Mouse (Mus musculus) intestine, embryonic 16.5 days (tissue): ENCODE results near the gene Klhl5. TPM values are rescaled to one million over a fixed set of nuclear protein-coding genes. Genes with fewer than 3 reads are reported as not detected.

Experiments used
- ATAC-seq: fragments of 200-750 bp; cut with Nextera tagmentation; 2 replicates; pipeline ENCODE4 v1.8.0; 2017; ENCODE audit warnings: moderate TSS enrichment, moderate library complexity
- H3K27ac ChIP-seq: fragments of 300-500 bp; sonication (generic); 2 replicates; pipeline ENCODE4 v1.5.1; 2014; ENCODE audit warnings: mild to moderate bottlenecking, low read length
- H3K27me3 ChIP-seq: fragments of 300-500 bp; sonication (generic); replicated peaks from 2 replicates; pipeline ENCODE4 v1.6.1; 2014; ENCODE audit warnings: low read length, control low read depth, mixed read lengths; ENCODE audit not compliant: control insufficient read depth, insufficient read depth
- H3K36me3 ChIP-seq: fragments of 300-500 bp; sonication (generic); 2 replicates; pipeline ENCODE4 v1.6.1; 2014; ENCODE audit warnings: low read length, control low read depth; ENCODE audit not compliant: control insufficient read depth, insufficient read depth
- H3K4me1 ChIP-seq: fragments of 300-500 bp; sonication (generic); 2 replicates; pipeline ENCODE4 v1.6.1; 2014; ENCODE audit warnings: low read length, control low read depth, mixed read lengths; ENCODE audit not compliant: control insufficient read depth, insufficient read depth
- H3K4me2 ChIP-seq: fragments of 300-500 bp; sonication (generic); 2 replicates; pipeline ENCODE4 v1.6.1; 2014; ENCODE audit warnings: low read depth, low read length, control low read depth
- H3K4me3 ChIP-seq: fragments of 300-500 bp; sonication (generic); 2 replicates; pipeline ENCODE4 v1.5.1; 2014; ENCODE audit warnings: mild to moderate bottlenecking, low read length
- H3K9ac ChIP-seq: fragments of 300-500 bp; sonication (generic); 2 replicates; pipeline ENCODE4 v1.6.1; 2014; ENCODE audit warnings: low read depth, low read length
- H3K9me3 ChIP-seq: fragments of 300-500 bp; sonication (generic); 2 replicates; pipeline ENCODE4 v1.6.1; 2016; ENCODE audit warnings: low read length, control low read depth; ENCODE audit not compliant: control insufficient read depth
- WGBS: fragments of 180-500 bp; shearing (Covaris S2); extraction: QIAGEN DNeasy Blood & Tissue Kit; methylation state at CpG from one replicate; pipeline ENCODE4 v1.1.7; 2014; 5-methylcytosine and 5-hydroxymethylcytosine counted together
- polyA plus RNA-seq: library from polyadenylated mRNA; unstranded; fragments of >200 nt; fragmentation: Nextera tagmentation; extraction: Ambion mirVana; gene quantifications from 2 replicates; pipeline ENCODE4 v1.2.1, GENCODE M21; 2015

The Klhl5 gene
- polyA plus RNA-seq, 1 experiment from 2014 or later, result 4.0 TPM

- no peak overlapping the region for H3K27ac ChIP-seq
- 54% methylated on average over 7 of the region's 7 CpGs for WGBS
- no peak overlapping the region for H3K4me2 ChIP-seq
- no peak overlapping the region for H3K9ac ChIP-seq
- H3K27me3 ChIP-seq, result no peaks in the 10 kb centered on the region
- H3K4me3 ChIP-seq, result no peak overlapping the region
- no peak for ATAC-seq
- no peaks in the 10 kb centered on the region for H3K9me3 ChIP-seq
- H3K4me1 ChIP-seq, result no peaks in the 10 kb centered on the region
- no peaks in the 10 kb centered on the region for H3K36me3 ChIP-seq
These were observed 32.6 kb upstream of the Klhl5 start for GRCm38 (mm10) chr5:65074693-65075092.

GRCm38 (mm10) chr5:65076087-65076486 is 31.3 kb upstream of the Klhl5 start:
- Histone ChIP-seq H3K4me1 (no peaks in the 10 kb centered on the region), H3K36me3 (no peaks in the 10 kb centered on the region), H3K9me3 (no peaks in the 10 kb centered on the region), H3K4me2 (no peak overlapping the region), H3K27ac (no peak overlapping the region), H3K4me3 (no peak overlapping the region), H3K9ac (no peak overlapping the region), H3K27me3 (no peaks in the 10 kb centered on the region)
- 75% methylated on average over 2 of the region's 2 CpGs for WGBS
- ATAC-seq, result no peak

- no peaks in the 10 kb centered on the region for H3K4me1 ChIP-seq
- no peak overlapping the region for H3K9ac ChIP-seq
- no peaks in the 10 kb centered on the region for H3K27me3 ChIP-seq
- no peak overlapping the region for H3K4me3 ChIP-seq
- H3K4me2 ChIP-seq, result no peak overlapping the region
- H3K36me3 ChIP-seq, result no peaks in the 10 kb centered on the region
- no peaks in the 10 kb centered on the region for H3K9me3 ChIP-seq
- WGBS, result 30% methylated on average over 3 of the region's 3 CpGs
- ATAC-seq, result no peak
- H3K27ac ChIP-seq, result no peak overlapping the region
These were observed 30.6 kb upstream of the Klhl5 start for GRCm38 (mm10) chr5:65076748-65077147.

- no peak for ATAC-seq
- no peaks in the 10 kb centered on the region for H3K9me3 ChIP-seq
- H3K27ac ChIP-seq, result no peak overlapping the region
- no peaks in the 10 kb centered on the region for H3K36me3 ChIP-seq
- no peak overlapping the region for H3K9ac ChIP-seq
- no peaks in the 10 kb centered on the region for H3K27me3 ChIP-seq
- H3K4me2 ChIP-seq, result no peak overlapping the region
- no peaks in the 10 kb centered on the region for H3K4me1 ChIP-seq
- no peak overlapping the region for H3K4me3 ChIP-seq
- 96% methylated on average over 4 of the region's 4 CpGs for WGBS
These were observed 29.3 kb upstream of the Klhl5 start for GRCm38 (mm10) chr5:65078081-65078480.

- Histone ChIP-seq H3K27ac (no peak overlapping the region), H3K4me1 (no peaks in the 10 kb centered on the region), H3K4me2 (0 out of 2 replicates have a peak overlapping the region, but pooled peaks have one; percentile 17), H3K4me3 (peak overlapping the region; percentile 27), H3K36me3 (no peaks in the 10 kb centered on the region), H3K9me3 (no peaks in the 10 kb centered on the region), H3K9ac (0 out of 2 replicates have a peak overlapping the region, but pooled peaks have one; percentile 9), H3K27me3 (no peaks in the 10 kb centered on the region)
- 35% methylated on average over 9 of the region's 9 CpGs for WGBS
- no peak for ATAC-seq
These were observed 27.5 kb upstream of the Klhl5 start for GRCm38 (mm10) chr5:65079881-65080280.

- Histone ChIP-seq H3K36me3 (no peaks in the 10 kb centered on the region), H3K4me3 (no peak overlapping the region), H3K4me2 (no peak overlapping the region), H3K27me3 (no peaks in the 10 kb centered on the region), H3K9me3 (no peaks in the 10 kb centered on the region), H3K27ac (no peak overlapping the region), H3K9ac (no peak overlapping the region), H3K4me1 (0 out of 2 replicates have a peak, but pooled peaks cover 3% of the 10 kb centered on the region)
- no peak for ATAC-seq
- 87% methylated on average over 4 of the region's 4 CpGs for WGBS
These were observed 25.5 kb upstream of the Klhl5 start for GRCm38 (mm10) chr5:65081836-65082235.

GRCm38 (mm10) chr5:65086522-65086921 is 20.8 kb upstream of the Klhl5 start:
- no peaks in the 10 kb centered on the region for H3K9me3 ChIP-seq
- 0 out of 2 replicates have a peak, but pooled peaks cover 3% of the 10 kb centered on the region for H3K4me1 ChIP-seq
- H3K4me2 ChIP-seq, result no peak overlapping the region
- H3K27ac ChIP-seq, result no peak overlapping the region
- no peak overlapping the region for H3K9ac ChIP-seq
- H3K36me3 ChIP-seq, result no peaks in the 10 kb centered on the region
- no peak overlapping the region for H3K4me3 ChIP-seq
- H3K27me3 ChIP-seq, result no peaks in the 10 kb centered on the region
- no peak for ATAC-seq
- 67% methylated on average over 6 of the region's 6 CpGs for WGBS

GRCm38 (mm10) chr5:65089707-65090106 is 17.6 kb upstream of the Klhl5 start:
- H3K27me3 ChIP-seq, result no peaks in the 10 kb centered on the region
- no peak overlapping the region for H3K4me2 ChIP-seq
- no peak overlapping the region for H3K4me3 ChIP-seq
- ATAC-seq, result no peak
- no peak overlapping the region for H3K9ac ChIP-seq
- H3K4me1 ChIP-seq, result peaks cover 7% of the 10 kb centered on the region; the same call in 1 of the 2 replicates
- no peak overlapping the region for H3K27ac ChIP-seq
- H3K9me3 ChIP-seq, result no peaks in the 10 kb centered on the region
- 60% methylated on average over 3 of the region's 3 CpGs for WGBS
- H3K36me3 ChIP-seq, result no peaks in the 10 kb centered on the region

- H3K9me3 ChIP-seq, result no peaks in the 10 kb centered on the region
- H3K4me2 ChIP-seq, result no peak overlapping the region
- peaks cover 11% of the 10 kb centered on the region for H3K4me1 ChIP-seq
- no peak overlapping the region; the same call in 1 of the 2 replicates for H3K27ac ChIP-seq
- H3K36me3 ChIP-seq, result no peaks in the 10 kb centered on the region
- no peak for ATAC-seq
- WGBS, result 57% methylated on average over 11 of the region's 11 CpGs
- H3K4me3 ChIP-seq, result no peak overlapping the region
- no peak overlapping the region for H3K9ac ChIP-seq
- no peaks in the 10 kb centered on the region for H3K27me3 ChIP-seq
These were observed 16.0 kb upstream of the Klhl5 start for GRCm38 (mm10) chr5:65091184-65091858.

GRCm38 (mm10) chr5:65091921-65092320 is 15.4 kb upstream of the Klhl5 start, which contains the start of gene Tmem156:
Tmem156 (minus strand) TSS chr5:65092132.
- Histone ChIP-seq H3K4me1 (peaks cover 8% of the 10 kb centered on the region), H3K9me3 (no peaks in the 10 kb centered on the region), H3K27me3 (no peaks in the 10 kb centered on the region), H3K36me3 (no peaks in the 10 kb centered on the region), H3K4me2 (0 out of 2 replicates have a peak within 1 kb of the TSS, but pooled peaks have one; percentile 16), H3K27ac (peak within 1 kb of the TSS; percentile 23), H3K4me3 (no peak within 1 kb of the TSS), H3K9ac (no peak within 1 kb of the TSS)
- 35% methylated on average over 5 of the region's 5 CpGs for WGBS
- peak; percentile 50 for ATAC-seq
